Mouse (Mus musculus): ENCODE data around the gene Klc1.

Gene Klc1

DNA sequence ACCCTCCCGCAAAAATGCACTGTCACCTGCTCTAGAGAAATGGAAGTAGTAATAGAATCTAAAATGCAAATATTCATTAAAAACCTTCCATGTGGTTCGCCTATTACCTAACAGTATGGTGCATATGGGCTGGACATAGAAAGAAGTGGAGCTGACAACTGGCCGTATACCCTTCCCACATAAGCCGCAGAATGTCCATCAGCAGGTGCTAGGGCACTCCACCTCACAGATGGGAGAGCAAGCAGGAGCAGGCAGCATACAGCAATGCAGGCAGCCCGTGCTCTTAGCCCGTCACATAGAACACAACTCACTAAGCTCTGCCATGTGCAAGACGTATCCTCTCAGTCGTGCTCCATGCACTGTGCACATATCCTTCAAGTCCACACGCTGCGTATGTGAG, 88.2 kb downstream of the Klc1 start:
- in situ Hi-C loops (cut with MboI, MseI) = no loop called here

DNA sequence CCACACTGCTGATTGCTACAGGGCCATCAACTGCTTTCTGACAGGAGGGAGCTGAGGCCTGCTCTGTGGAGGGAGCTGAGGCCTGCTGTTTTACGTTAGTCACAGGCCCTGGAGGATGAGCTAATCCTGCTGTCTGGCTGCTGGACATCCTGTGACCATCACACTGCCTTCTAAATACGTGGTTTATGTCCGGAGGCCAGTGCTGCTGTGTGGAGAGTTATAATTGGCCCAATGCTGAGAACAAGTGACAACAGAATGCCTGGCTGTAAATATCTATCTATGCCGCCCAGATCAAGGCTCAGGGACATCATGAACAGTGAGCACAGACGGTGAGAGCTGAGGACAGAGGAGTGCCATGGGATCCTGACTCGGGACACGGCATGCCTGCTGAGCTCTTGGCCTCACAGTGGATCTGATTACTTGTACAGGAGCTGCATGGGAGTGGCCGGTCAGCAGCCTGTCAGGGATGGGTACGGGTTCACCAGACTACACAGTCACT, 89.7 kb downstream of the Klc1 start:
- in situ Hi-C loops (cut with MboI, MseI) = no loop called here

DNA sequence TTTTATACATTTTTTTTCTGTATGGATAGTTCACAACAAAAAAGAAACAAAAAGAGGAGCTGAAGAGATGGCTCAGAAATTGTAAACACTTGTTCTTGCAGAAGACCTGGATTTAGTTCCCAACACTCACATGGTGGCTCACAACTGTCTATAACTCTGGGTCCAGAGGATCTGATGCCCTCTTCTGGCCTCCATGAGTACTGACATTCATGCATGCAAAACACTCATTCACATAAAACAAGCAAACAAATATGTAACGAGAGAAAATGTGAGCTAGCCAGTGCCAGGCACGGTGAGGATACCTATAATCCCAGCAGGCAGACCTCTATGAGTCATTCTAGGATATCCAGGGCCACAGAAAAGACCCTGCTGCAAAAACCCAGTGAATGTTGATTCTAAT, 92.6 kb downstream of the Klc1 start:
- in situ Hi-C loops (cut with MboI, MseI) = no loop called here

DNA sequence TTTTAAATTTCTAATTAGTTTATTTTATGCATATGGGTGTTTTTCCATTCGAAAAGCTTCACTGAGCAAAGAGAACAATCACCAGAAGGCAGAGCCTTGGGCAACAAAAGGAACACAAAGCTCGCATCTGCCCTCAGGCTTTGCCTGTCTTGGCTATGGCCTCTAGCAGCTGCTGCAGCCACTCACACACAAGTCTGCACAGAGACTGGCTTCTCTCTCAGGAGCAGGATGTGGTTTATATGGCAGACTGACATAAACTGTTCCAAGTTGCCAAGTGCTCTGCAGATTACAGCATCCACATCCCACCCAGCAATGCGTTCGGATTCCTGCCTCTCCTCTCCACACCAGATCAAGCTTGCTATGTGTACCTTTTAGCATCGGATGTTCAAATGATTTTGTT, 93.1 kb downstream of the Klc1 start:
- in situ Hi-C loops (cut with MboI, MseI) = no loop called here

DNA sequence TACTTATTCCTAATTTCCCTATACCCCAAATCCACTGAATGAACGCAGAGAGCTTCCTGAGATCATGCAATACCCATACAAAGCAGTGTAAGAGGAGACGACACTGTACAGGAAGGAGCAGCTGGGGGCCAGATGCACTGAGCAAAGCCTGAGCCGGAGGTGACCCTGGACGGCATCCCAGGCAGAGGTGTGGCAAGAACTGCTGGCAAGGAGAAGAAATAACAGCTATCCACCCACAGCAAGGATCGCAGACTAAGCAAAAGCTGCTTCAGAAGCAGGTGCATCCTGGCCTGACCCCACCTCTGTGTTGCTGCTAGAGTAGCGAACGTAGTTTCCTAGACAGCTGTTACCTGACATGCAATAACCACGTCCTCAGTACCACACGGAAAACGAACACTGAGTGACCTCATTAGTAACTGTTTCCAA, 94.4 kb downstream of the Klc1 start:
- in situ Hi-C loops (cut with MboI, MseI) = no loop called here

DNA sequence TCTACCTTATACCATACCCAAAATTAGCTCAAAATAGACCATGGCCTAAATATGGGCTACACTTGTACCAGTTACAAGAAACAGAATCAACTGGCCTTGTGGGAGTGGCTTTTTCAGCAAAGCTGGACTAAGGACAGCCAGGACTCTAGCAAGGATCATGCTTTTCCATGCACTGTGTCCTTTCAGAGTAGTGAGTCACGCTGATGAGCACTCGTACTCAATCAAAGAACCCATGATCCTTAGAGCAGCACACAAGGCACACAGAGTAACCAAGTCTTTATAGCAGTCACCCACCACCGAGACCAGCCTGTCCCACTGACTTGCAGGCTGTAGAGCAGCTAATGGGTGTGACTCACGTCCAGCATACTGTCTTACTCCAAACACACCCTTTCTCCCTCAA, 94.9 kb downstream of the Klc1 start:
- in situ Hi-C loops (cut with MboI, MseI) = no loop called here

DNA sequence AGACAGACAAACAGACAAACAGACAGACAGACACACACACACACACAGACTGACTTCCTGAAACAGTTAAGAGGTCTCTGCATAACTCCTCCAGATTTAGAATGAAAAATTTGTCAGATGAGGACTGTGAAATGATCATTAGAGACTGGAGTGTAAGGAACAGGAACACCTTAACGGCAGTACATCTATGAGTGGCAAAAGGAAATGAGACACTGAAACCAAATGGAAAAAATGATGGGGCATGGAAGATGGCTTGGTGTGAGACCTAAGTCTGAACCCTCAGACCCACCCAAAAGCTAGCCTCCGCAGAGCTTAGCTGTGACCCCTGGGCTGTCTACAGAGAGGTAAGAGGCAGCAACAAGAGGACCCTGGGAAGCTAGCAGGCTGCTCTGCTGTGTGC, 96.8 kb downstream of the Klc1 start:
- in situ Hi-C loops (cut with MboI, MseI) = no loop called here
